Mouse (Mus musculus): ENCODE measurements around the gene Cxcl10. TPM values are rescaled to one million over a fixed set of nuclear protein-coding genes. Genes with fewer than 3 reads are reported as not detected.

The Cxcl10 gene
- not detected for total RNA-seq (2021)
- long read RNA-seq, experiment 1: 0 reads
- long read RNA-seq, experiment 2: 0 reads

GRCm38 (mm10) chr5:92348794-92349413 is at the start of gene Cxcl10:
Cxcl10 (minus strand) TSS chr5:92348889.
- intact Hi-C loops (cut with DNase I): no loop called here
- peak in 1 of 2 experiments; percentile 45 for DNase-seq (ENCODE audit: low spot score in 2 of 2)

- peak; percentile 72 to 81 for DNase-seq (ENCODE audit: low spot score in 2 of 2)
These were observed 49.5 kb upstream of the Cxcl10 start for GRCm38 (mm10) chr5:92398153-92398552.

GRCm38 (mm10) chr5:92396476-92396875 is 47.8 kb upstream of the Cxcl10 start:
- intact Hi-C loops (cut with DNase I): no loop called here
- no peak for DNase-seq (ENCODE audit: low spot score in 2 of 2)

More at GRCm38 (mm10) chr5:92398153-92398552, 49.5 kb upstream of the Cxcl10 start:
- intact Hi-C loops (cut with DNase I): no loop called here

- intact Hi-C loops (cut with DNase I): no loop called here
- DNase-seq (ENCODE audit: low spot score in 2 of 2): no peak
These were observed 47.1 kb upstream of the Cxcl10 start for GRCm38 (mm10) chr5:92395764-92396163.

GRCm38 (mm10) chr5:92393863-92394262 is 45.2 kb upstream of the Cxcl10 start:
- no peak for DNase-seq (ENCODE audit: low spot score in 2 of 2)
- intact Hi-C loops (cut with DNase I): no loop called here

GRCm38 (mm10) chr5:92392542-92392941 is 43.9 kb upstream of the Cxcl10 start:
- intact Hi-C loops (cut with DNase I): no loop called here
- DNase-seq (ENCODE audit: low spot score in 2 of 2): no peak

GRCm38 (mm10) chr5:92390615-92391014 is 41.9 kb upstream of the Cxcl10 start:
- peak in 1 of 2 experiments; percentile 37 for DNase-seq (ENCODE audit: low spot score in 2 of 2)
- intact Hi-C loops (cut with DNase I): no loop called here

GRCm38 (mm10) chr5:92389977-92390376 is 41.3 kb upstream of the Cxcl10 start:
- no peak for DNase-seq (ENCODE audit: low spot score in 2 of 2)
- intact Hi-C loops (cut with DNase I): no loop called here

- DNase-seq (ENCODE audit: low spot score in 2 of 2): no peak
- intact Hi-C loops (cut with DNase I): no loop called here
These were observed 38.7 kb upstream of the Cxcl10 start for GRCm38 (mm10) chr5:92387433-92387832.

GRCm38 (mm10) chr5:92386643-92387042 is 38.0 kb upstream of the Cxcl10 start:
- peak in 1 of 2 experiments; percentile 25 for DNase-seq (ENCODE audit: low spot score in 2 of 2)
- intact Hi-C loops (cut with DNase I): no loop called here

- intact Hi-C loops (cut with DNase I): no loop called here
These were observed 37.4 kb upstream of the Cxcl10 start for GRCm38 (mm10) chr5:92386102-92386501.

GRCm38 (mm10) chr5:92384855-92385254 is 36.2 kb upstream of the Cxcl10 start:
- peak in 1 of 2 experiments; percentile 41 for DNase-seq (ENCODE audit: low spot score in 2 of 2)
- intact Hi-C loops (cut with DNase I): no loop called here

More at GRCm38 (mm10) chr5:92386102-92386501, 37.4 kb upstream of the Cxcl10 start:
- DNase-seq (ENCODE audit: low spot score in 2 of 2): no peak

GRCm38 (mm10) chr5:92383747-92384146 is 35.1 kb upstream of the Cxcl10 start:
- DNase-seq (ENCODE audit: low spot score in 2 of 2): no peak
- intact Hi-C loops (cut with DNase I): no loop called here

GRCm38 (mm10) chr5:92382349-92382679 is 33.6 kb upstream of the Cxcl10 start:
- no peak for DNase-seq (ENCODE audit: low spot score in 2 of 2)
- intact Hi-C loops (cut with DNase I): no loop called here

GRCm38 (mm10) chr5:92381550-92382348 is 33.1 kb upstream of the Cxcl10 start:
- intact Hi-C loops (cut with DNase I): loop anchor here (1.0 kb wide), 1 partner anchor 69 kb away; no protein-coding TSS in a partner anchor
- DNase-seq (ENCODE audit: low spot score in 2 of 2): peak; percentile 89 to 91

GRCm38 (mm10) chr5:92376795-92377405 is 28.2 kb upstream of the Cxcl10 start:
- DNase-seq (ENCODE audit: low spot score in 2 of 2): no peak
- intact Hi-C loops (cut with DNase I): no loop called here

- no peak for DNase-seq (ENCODE audit: low spot score in 2 of 2)
- intact Hi-C loops (cut with DNase I): no loop called here
These were observed 26.7 kb upstream of the Cxcl10 start for GRCm38 (mm10) chr5:92375368-92375767.

- DNase-seq (ENCODE audit: low spot score in 2 of 2): no peak
- intact Hi-C loops (cut with DNase I): no loop called here
These were observed 26.0 kb upstream of the Cxcl10 start for GRCm38 (mm10) chr5:92374721-92375142.

GRCm38 (mm10) chr5:92372605-92373004 is 23.9 kb upstream of the Cxcl10 start:
- no peak for DNase-seq (ENCODE audit: low spot score in 2 of 2)
- intact Hi-C loops (cut with DNase I): no loop called here

- intact Hi-C loops (cut with DNase I): no loop called here
- DNase-seq (ENCODE audit: low spot score in 2 of 2): no peak
These were observed 22.8 kb upstream of the Cxcl10 start for GRCm38 (mm10) chr5:92371361-92371976.

Measured in left cerebral cortex, postnatal 14 days (tissue).